Mouse (Mus musculus) myocyte (in vitro differentiated cells): ENCODE results near the gene Rnf215. TPM values are rescaled to one million over a fixed set of nuclear protein-coding genes. Genes with fewer than 3 reads are reported as not detected.

Experiments used
- H3K27me3 ChIP-seq: one replicate; pipeline ENCODE4 v1.6.1; 2011; ENCODE audit not compliant: control insufficient read depth, insufficient read depth, insufficient read length
- H3K36me3 ChIP-seq: one replicate; pipeline ENCODE4 v1.6.1; 2011; ENCODE audit not compliant: control insufficient read depth, insufficient read depth
- H3K4me2 ChIP-seq: one replicate; pipeline ENCODE4 v1.6.1; 2011; ENCODE audit warnings: low read depth, control low read depth
- H3K4me3 ChIP-seq: one replicate; pipeline ENCODE4 v1.5.1; 2011; ENCODE audit warnings: mild to moderate bottlenecking, control low read depth, moderate library complexity
- H3K79me2 ChIP-seq: one replicate; pipeline ENCODE4 v1.6.1; 2011; ENCODE audit not compliant: control insufficient read depth, insufficient read depth
- H3ac ChIP-seq: one replicate; pipeline ENCODE4 v1.6.1; 2011; ENCODE audit not compliant: control insufficient read depth, insufficient read length
- CEBPB ChIP-seq: IDR thresholded peaks from 2 replicates; pipeline ENCODE4 v1.6.1; 2011; ENCODE audit warnings: mild to moderate bottlenecking, moderate library complexity; ENCODE audit not compliant: poor library complexity, insufficient read depth, severe bottlenecking
- E2F4 ChIP-seq: IDR thresholded peaks from one replicate; pipeline ENCODE4 v1.6.1; 2011; ENCODE audit warnings: mild to moderate bottlenecking, control low read depth, moderate library complexity; ENCODE audit not compliant: insufficient read depth
- MAX ChIP-seq: IDR thresholded peaks from one replicate; pipeline ENCODE4 v1.6.1; 2011; ENCODE audit warnings: low read depth, mild to moderate bottlenecking, control low read depth
- MYOD1 ChIP-seq, 3 experiments: IDR thresholded peaks; one replicate each; pipeline ENCODE4 v1.6.1; 2011; ENCODE audit warnings: control low read depth in 2 of 3, low read depth in 2 of 3, mild to moderate bottlenecking in 2 of 3, moderate library complexity in 1 of 3; ENCODE audit not compliant: insufficient read length in 2 of 3, control insufficient read depth in 1 of 3
- MYOG ChIP-seq, 3 experiments: IDR thresholded peaks; one replicate each; pipeline ENCODE4 v1.6.1; 2011; ENCODE audit warnings: control low read depth in 2 of 3, low read depth in 2 of 3, mild to moderate bottlenecking in 2 of 3; ENCODE audit not compliant: insufficient read length in 2 of 3, control insufficient read depth in 1 of 3, insufficient read depth in 1 of 3
- POLR2A ChIP-seq: IDR thresholded peaks from one replicate; pipeline ENCODE4 v1.6.1; 2011; ENCODE audit warnings: low read depth, mild to moderate bottlenecking, control low read depth, moderate library complexity; ENCODE audit not compliant: insufficient read length
- POLR2AphosphoS2 ChIP-seq: IDR thresholded peaks from one replicate; pipeline ENCODE4 v1.6.1; 2011; ENCODE audit warnings: low read depth, control low read depth; ENCODE audit not compliant: insufficient read length
- REST ChIP-seq: IDR thresholded peaks from one replicate; pipeline ENCODE4 v1.6.1; 2011; ENCODE audit warnings: mild to moderate bottlenecking, control low read depth, moderate library complexity; ENCODE audit not compliant: insufficient read depth, insufficient read length
- SRF ChIP-seq: IDR thresholded peaks from one replicate; pipeline ENCODE4 v1.6.1; 2011; ENCODE audit warnings: low read depth; ENCODE audit not compliant: control insufficient read depth, insufficient read length
- TCF12 ChIP-seq: IDR thresholded peaks from one replicate; pipeline ENCODE4 v1.6.1; 2011; ENCODE audit warnings: mild to moderate bottlenecking, control low read depth; ENCODE audit not compliant: poor library complexity, insufficient read depth, severe bottlenecking
- TCF3 ChIP-seq: IDR thresholded peaks from one replicate; pipeline ENCODE4 v1.6.1; 2011; ENCODE audit warnings: low read depth, control low read depth; ENCODE audit not compliant: insufficient read length
- USF1 ChIP-seq: IDR thresholded peaks from one replicate; pipeline ENCODE4 v1.6.1; 2011; ENCODE audit warnings: low read depth, mild to moderate bottlenecking, control low read depth, moderate library complexity
- polyA plus RNA-seq: library from polyadenylated mRNA; unstranded; fragments of >200 nt; fragmentation: generic; extraction: Trizol; gene quantifications from one replicate; pipeline ENCODE4 v1.2.1, GENCODE M21; 2012; ENCODE audit warnings: missing spikeins

Rnf215 gene
- polyA plus RNA-seq, 1 experiment: 18.1 TPM

GRCm38 (mm10) chr11:4158676-4159075 is 23.7 kb downstream of the Rnf215 start:
- Histone ChIP-seq H3K36me3 (peaks cover 9% of the 10 kb centered on the region), H3K79me2 (peaks cover 33% of the 10 kb centered on the region), H3K4me3 (no peak overlapping the region), H3K27me3 (no peaks in the 10 kb centered on the region), H3K4me2 (no peak overlapping the region), H3ac (no peak overlapping the region)
- TF ChIP-seq TCF3 (no peak), SRF (no peak), CEBPB (no peak), MAX (no peak), USF1 (no peak), POLR2A (no peak), POLR2AphosphoS2 (no peak), E2F4 (no peak), TCF12 (no peak), MYOD1 (IDR thresholded peaks at IDR 0.05; ENCODE audit: control insufficient read depth in 1 of 3, insufficient read length in 2 of 3, low read depth in 2 of 3) (no peak)

DNA sequence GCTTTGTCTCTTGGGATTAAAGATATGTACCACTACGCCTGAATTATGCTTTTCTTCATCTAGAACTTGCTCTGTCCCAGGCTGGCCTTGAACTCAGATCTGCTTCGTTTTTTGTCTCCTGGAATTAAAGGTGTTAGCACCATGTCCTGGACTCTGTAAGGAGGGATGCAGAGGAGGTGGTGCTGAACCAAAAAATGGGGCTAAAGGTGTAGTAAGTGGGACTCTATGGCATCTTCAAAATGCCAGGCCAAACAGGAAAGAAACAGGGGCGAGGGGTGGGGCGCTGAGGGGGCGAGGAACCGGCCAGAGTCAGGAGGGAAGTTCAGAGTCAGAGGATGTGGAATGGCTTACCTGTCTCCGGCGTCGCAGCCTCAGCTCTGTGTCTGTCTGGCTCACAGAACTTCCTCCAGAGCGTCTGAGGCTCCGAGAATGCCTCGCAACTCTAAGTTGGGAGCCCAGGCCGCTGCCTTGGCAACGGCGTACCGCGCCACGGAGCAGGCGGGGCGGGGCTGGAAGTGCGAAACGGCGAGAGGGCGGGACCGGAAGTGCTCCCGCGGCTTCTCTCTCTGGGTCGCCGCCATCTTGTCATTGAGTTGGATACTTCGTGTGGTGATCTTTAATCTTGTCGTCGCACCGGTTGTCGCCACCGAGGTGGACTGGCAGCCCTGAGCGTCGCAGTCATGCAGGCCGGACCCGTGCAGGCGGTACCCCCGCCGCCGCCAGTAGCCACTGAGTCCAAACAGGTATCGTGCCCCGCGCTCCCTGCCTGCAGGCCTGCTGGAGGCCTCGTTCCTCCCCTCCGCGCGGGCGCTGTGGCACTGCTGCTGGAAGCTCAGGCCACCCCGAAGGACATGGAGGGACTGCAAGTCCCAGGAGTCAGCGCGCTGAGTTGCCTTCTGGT is 25.1 kb downstream of the Rnf215 start, which contains the start of the genes Ccdc157 and Sf3a1:
Gene Ccdc157 (minus strand): TSS at position 486 of the 901 bp plus-strand sequence.
Gene Sf3a1 (plus strand): TSS at position 543 of the 901 bp plus-strand sequence.
- H3ac ChIP-seq: peak within 1 kb of the TSS; percentile 66
- peaks cover 47% of the 10 kb centered on the region for H3K79me2 ChIP-seq
- TF ChIP-seq MYOG (IDR thresholded peaks at IDR 0.05; ENCODE audit: control insufficient read depth in 1 of 3, insufficient read depth in 1 of 3, insufficient read length in 2 of 3, low read depth in 2 of 3) (peak in 1 of 3 experiments; percentile 5), MYOD1 (IDR thresholded peaks at IDR 0.05; ENCODE audit: control insufficient read depth in 1 of 3, insufficient read length in 2 of 3, low read depth in 2 of 3) (peak in 1 of 3 experiments; percentile 33), POLR2AphosphoS2 (peak; percentile 59), TCF3 (no peak), MAX (no peak), E2F4 (peak; percentile 25), REST (no peak), TCF12 (no peak), SRF (no peak), CEBPB (no peak), USF1 (no peak), POLR2A (peak; percentile 61)
- peak within 1 kb of the TSS; percentile 95 for H3K4me2 ChIP-seq
- H3K27me3 ChIP-seq: no peaks in the 10 kb centered on the region
- peaks cover 13% of the 10 kb centered on the region for H3K36me3 ChIP-seq
- peak within 1 kb of the TSS; percentile 78 for H3K4me3 ChIP-seq

- no peaks in the 10 kb centered on the region for H3K27me3 ChIP-seq
- H3K36me3 ChIP-seq: peaks cover 20% of the 10 kb centered on the region
- peak overlapping the region; percentile 66 for H3ac ChIP-seq
- H3K79me2 ChIP-seq: peaks cover 55% of the 10 kb centered on the region
- no peak for TF ChIP-seq E2F4
- H3K4me3 ChIP-seq: peak overlapping the region; percentile 78
- peak overlapping the region; percentile 95 for H3K4me2 ChIP-seq
Observed at GRCm38 (mm10) chr11:4160758-4161480, 25.9 kb downstream of the Rnf215 start.

DNA sequence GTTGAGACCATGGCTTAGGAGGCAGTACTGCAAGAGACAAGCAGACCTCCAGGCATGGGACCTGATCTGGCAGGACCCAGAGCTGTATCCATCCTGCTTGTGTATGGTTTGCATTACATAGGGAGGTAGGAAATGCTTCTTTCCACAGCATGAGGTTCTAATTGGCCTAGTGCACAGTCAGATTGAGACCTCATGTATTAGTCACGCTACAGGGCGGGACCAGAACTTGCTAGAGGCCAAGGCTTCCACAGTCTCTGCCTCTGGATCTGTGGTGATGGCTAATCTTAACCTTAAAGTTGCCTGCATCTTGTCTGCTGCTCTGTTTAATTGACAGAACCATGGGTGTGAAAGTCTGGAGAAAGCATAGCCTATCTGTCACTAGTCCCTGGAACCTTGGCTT is 29.7 kb downstream of the Rnf215 start:
- H3K4me2 ChIP-seq: no peak overlapping the region
- no peak overlapping the region for H3K4me3 ChIP-seq

More for the DNA sequence above, 29.7 kb downstream of the Rnf215 start:
- Histone ChIP-seq H3K79me2 (peaks cover 62% of the 10 kb centered on the region), H3K27me3 (no peaks in the 10 kb centered on the region), H3ac (no peak overlapping the region), H3K36me3 (peaks cover 47% of the 10 kb centered on the region)
- TF ChIP-seq TCF3: no peak
- no peak for TF ChIP-seq MAX
- TF ChIP-seq CEBPB: no peak
- no peak for TF ChIP-seq MYOG (IDR thresholded peaks at IDR 0.05; ENCODE audit: control insufficient read depth in 1 of 3, insufficient read depth in 1 of 3, insufficient read length in 2 of 3, low read depth in 2 of 3)
- no peak for TF ChIP-seq USF1
- TF ChIP-seq POLR2A: no peak
- TF ChIP-seq MYOD1 (IDR thresholded peaks at IDR 0.05; ENCODE audit: control insufficient read depth in 1 of 3, insufficient read length in 2 of 3, low read depth in 2 of 3): no peak
- no peak for TF ChIP-seq POLR2AphosphoS2
- no peak for TF ChIP-seq REST
- TF ChIP-seq SRF: no peak
- TF ChIP-seq E2F4: no peak
- no peak for TF ChIP-seq TCF12
